Mouse (Mus musculus) E14TG2a.4 (cell line): ENCODE measurements around the gene Zfp326.
"Not testable (repeated sequence)": the region's sequence is repeated elsewhere in the genome, so short reads cannot be mapped to it uniquely, and the experiment has no call there.

Experiments
- H3K27me3 ChIP-seq: 2 replicates; pipeline ENCODE4 v1.6.1; 2014; ENCODE audit warnings: low read length, control low read depth; ENCODE audit not compliant: insufficient read depth
- H3K36me3 ChIP-seq: 2 replicates; pipeline ENCODE4 v1.6.1; 2014; ENCODE audit warnings: low read length, control low read depth; ENCODE audit not compliant: insufficient read depth
- H3K4me1 ChIP-seq: replicated peaks from 2 replicates; pipeline ENCODE4 v1.6.1; 2014; ENCODE audit warnings: low read depth, low read length, control low read depth
- H3K4me3 ChIP-seq: replicated peaks from 2 replicates; pipeline ENCODE4 v1.5.1; 2014; ENCODE audit warnings: mild to moderate bottlenecking, low read length
- H3K9me3 ChIP-seq: 2 replicates; pipeline ENCODE4 v1.6.1; 2014; ENCODE audit warnings: low read length, control low read depth
- CTCF ChIP-seq: conservative IDR thresholded peaks from 2 replicates; pipeline ENCODE4 v1.5.1; 2014; ENCODE audit warnings: low read length
- NANOG ChIP-seq: IDR thresholded peaks from 2 replicates; pipeline ENCODE4 v1.6.1; 2014; ENCODE audit warnings: borderline replicate concordance, low read length, mixed read lengths
- POU5F1 ChIP-seq: IDR thresholded peaks from 2 replicates; pipeline ENCODE4 v1.6.1; 2014; ENCODE audit warnings: low read length, borderline replicate concordance

Gene Zfp326

GRCm38 (mm10) chr5:105859716-105860460, 16.5 kb upstream of the Zfp326 start:
- peaks cover 15% of the 10 kb centered on the region for H3K9me3 ChIP-seq
- peaks cover 8% of the 10 kb centered on the region; the same call in 1 of the 2 replicates for H3K4me1 ChIP-seq
- no peak overlapping the region for H3K4me3 ChIP-seq
- no peaks in the 10 kb centered on the region for H3K27me3 ChIP-seq
- TF ChIP-seq NANOG: no peak
- TF ChIP-seq POU5F1: no peak
- TF ChIP-seq CTCF: no peak
- no peaks in the 10 kb centered on the region for H3K36me3 ChIP-seq

- H3K4me1 ChIP-seq: peaks cover 12% of the 10 kb centered on the region; the same call in 1 of the 2 replicates
- H3K4me3 ChIP-seq: no peak overlapping the region
- peaks cover 15% of the 10 kb centered on the region for H3K9me3 ChIP-seq
- TF ChIP-seq CTCF: no peak
- TF ChIP-seq POU5F1: no peak
- TF ChIP-seq NANOG: no peak
- H3K27me3 ChIP-seq: no peaks in the 10 kb centered on the region
- no peaks in the 10 kb centered on the region for H3K36me3 ChIP-seq
Observed at GRCm38 (mm10) chr5:105860461-105860835, 15.9 kb upstream of the Zfp326 start.

GRCm38 (mm10) chr5:105861616-105862015, 14.7 kb upstream of the Zfp326 start:
- H3K27me3 ChIP-seq: no peaks in the 10 kb centered on the region; the same call in 1 of the 2 replicates
- peaks cover 23% of the 10 kb centered on the region for H3K4me1 ChIP-seq
- TF ChIP-seq CTCF (no peak), POU5F1 (no peak), NANOG (no peak)
- H3K4me3 ChIP-seq: no peak overlapping the region
- no peaks in the 10 kb centered on the region for H3K36me3 ChIP-seq
- peaks cover 15% of the 10 kb centered on the region for H3K9me3 ChIP-seq

GRCm38 (mm10) chr5:105865110-105865628, 11.2 kb upstream of the Zfp326 start:
- peaks cover 17% of the 10 kb centered on the region for H3K4me1 ChIP-seq
- not testable (repeated sequence) for H3K27me3 ChIP-seq, H3K36me3 ChIP-seq, H3K9me3 ChIP-seq, H3K4me3 ChIP-seq

GRCm38 (mm10) chr5:105867427-105867826, 8.9 kb upstream of the Zfp326 start:
- H3K27me3 ChIP-seq: peaks cover 12% of the 10 kb centered on the region
- no peak overlapping the region for H3K4me3 ChIP-seq
- H3K9me3 ChIP-seq: no peaks in the 10 kb centered on the region
- TF ChIP-seq POU5F1: no peak
- no peak for TF ChIP-seq CTCF
- no peak for TF ChIP-seq NANOG
- no peaks in the 10 kb centered on the region for H3K36me3 ChIP-seq
- peaks cover 23% of the 10 kb centered on the region for H3K4me1 ChIP-seq

- no peak overlapping the region for H3K4me3 ChIP-seq
- peaks cover 27% of the 10 kb centered on the region for H3K4me1 ChIP-seq
- no peaks in the 10 kb centered on the region for H3K9me3 ChIP-seq
- H3K27me3 ChIP-seq: peaks cover 14% of the 10 kb centered on the region
- TF ChIP-seq CTCF (no peak), POU5F1 (no peak), NANOG (no peak)
- H3K36me3 ChIP-seq: no peaks in the 10 kb centered on the region
Observed at GRCm38 (mm10) chr5:105867841-105868447, 8.4 kb upstream of the Zfp326 start.

GRCm38 (mm10) chr5:105868593-105868992, 7.8 kb upstream of the Zfp326 start:
- TF ChIP-seq CTCF (peak; percentile 89), POU5F1 (no peak), NANOG (no peak)
- H3K4me3 ChIP-seq: no peak overlapping the region
- H3K36me3 ChIP-seq: no peaks in the 10 kb centered on the region
- H3K4me1 ChIP-seq: peaks cover 27% of the 10 kb centered on the region
- H3K27me3 ChIP-seq: peaks cover 14% of the 10 kb centered on the region
- no peaks in the 10 kb centered on the region for H3K9me3 ChIP-seq

GRCm38 (mm10) chr5:105869739-105870138, 6.6 kb upstream of the Zfp326 start:
- TF ChIP-seq POU5F1: no peak
- Histone ChIP-seq H3K4me1 (peaks cover 27% of the 10 kb centered on the region), H3K9me3 (no peaks in the 10 kb centered on the region), H3K4me3 (no peak overlapping the region), H3K36me3 (no peaks in the 10 kb centered on the region), H3K27me3 (peaks cover 19% of the 10 kb centered on the region)
